Comparison of ENCODE assay signal across 11 mouse cellular contexts in genomic region chr8:124294900-124295299, GRCm38 (mm10).
DNase-seq lines count a peak whose midpoint lies in the region; ATAC-seq and TF ChIP-seq lines count a peak whose summit lies in the region.
"Had no signal": no experiment of that assay in that cellular context is flagged by ENCODE, and none has a peak within 500 bp of the region (broad histone marks: within the 10 kb centered on the region; RNA-seq: fewer than 3 reads in every experiment).

No protein-coding gene starts in this region.

- TF ChIP-seq EP300 in lung, postnatal 0 days (IDR thresholded peaks at IDR 0.05): no peak

- intact Hi-C loops in heart, postnatal 14 days (cut with DNase I): no loop called here

- no peak overlapping the region for H3K9ac ChIP-seq in heart, embryonic 11.5 days (ENCODE audit: low read depth, low read length)
- H3K9ac ChIP-seq in lung, postnatal 0 days (replicated peaks; ENCODE audit: low read depth): no peak overlapping the region
- H3K9ac ChIP-seq in hindbrain, embryonic 16.5 days (ENCODE audit: low read depth, low read length): no peak overlapping the region
- no peak overlapping the region for H3K9ac ChIP-seq in neural tube, embryonic 14.5 days (replicated peaks; ENCODE audit: low read depth, low read length)
- H3K9ac ChIP-seq: embryonic facial prominence, embryonic 12.5 days had no signal

- peaks cover 20% of the 10 kb centered on the region for H3K4me1 ChIP-seq in heart, embryonic 11.5 days (ENCODE audit: control insufficient read depth, insufficient read depth, low read length)
- peaks cover 6% of the 10 kb centered on the region; the same call in 1 of the 2 replicates for H3K4me1 ChIP-seq in lung, postnatal 0 days (ENCODE audit: insufficient read depth, low read depth, low read length)
- H3K4me1 ChIP-seq in hindbrain, embryonic 16.5 days (ENCODE audit: control insufficient read depth, insufficient read depth, low read depth, low read length): peaks cover 14% of the 10 kb centered on the region
- H3K4me1 ChIP-seq in neural tube, embryonic 14.5 days (ENCODE audit: control insufficient read depth, insufficient read depth, low read length): peaks cover 21% of the 10 kb centered on the region

- no peak for DNase-seq in heart, postnatal 14 days
- DNase-seq in lung, postnatal 0 days (ENCODE audit: low spot score): no peak
- DNase-seq in lung, postnatal 4 days: no peak
- DNase-seq in cerebellum, postnatal 14 days: no peak
- DNase-seq in kidney, postnatal 36 days: no peak
- DNase-seq: kidney, adult 8-10 months had no signal

- H3K9me3 ChIP-seq in heart, embryonic 11.5 days (replicated peaks; ENCODE audit: control insufficient read depth, low read length): no peaks in the 10 kb centered on the region
- H3K9me3 ChIP-seq in lung, postnatal 0 days (ENCODE audit: low read length): no peaks in the 10 kb centered on the region
- no peaks in the 10 kb centered on the region for H3K9me3 ChIP-seq in hindbrain, embryonic 16.5 days (ENCODE audit: control insufficient read depth, low read length)
- no peaks in the 10 kb centered on the region for H3K9me3 ChIP-seq in neural tube, embryonic 14.5 days (ENCODE audit: control insufficient read depth, low read length)
- H3K9me3 ChIP-seq: embryonic facial prominence, embryonic 12.5 days had no signal

- H3K27me3 ChIP-seq in heart, embryonic 11.5 days (ENCODE audit: control insufficient read depth, insufficient read depth, low read length): no peaks in the 10 kb centered on the region
- H3K27me3 ChIP-seq in lung, postnatal 0 days (replicated peaks; ENCODE audit: insufficient read depth, low read length): no peaks in the 10 kb centered on the region
- H3K27me3 ChIP-seq in hindbrain, embryonic 16.5 days (replicated peaks; ENCODE audit: control insufficient read depth, insufficient read depth, low read length): no peaks in the 10 kb centered on the region
- no peaks in the 10 kb centered on the region for H3K27me3 ChIP-seq in neural tube, embryonic 14.5 days (ENCODE audit: control insufficient read depth, insufficient read depth, low read length)
- H3K27me3 ChIP-seq: embryonic facial prominence, embryonic 12.5 days had no signal

- H3K4me3 ChIP-seq in heart, embryonic 11.5 days (ENCODE audit: low read depth, low read length): no peak overlapping the region
- no peak overlapping the region for H3K4me3 ChIP-seq in lung, postnatal 0 days (ENCODE audit: low read depth, low read length)
- H3K4me3 ChIP-seq in hindbrain, embryonic 16.5 days (ENCODE audit: low read length): no peak overlapping the region
- no peak overlapping the region for H3K4me3 ChIP-seq in neural tube, embryonic 14.5 days (ENCODE audit: low read depth, low read length)
- H3K4me3 ChIP-seq: embryonic facial prominence, embryonic 12.5 days had no signal

- peak overlapping the region; percentile 77 for H3K27ac ChIP-seq in heart, embryonic 11.5 days (ENCODE audit: low read depth, low read length)
- H3K27ac ChIP-seq in lung, postnatal 0 days (ENCODE audit: low read length): no peak overlapping the region
- no peak overlapping the region for H3K27ac ChIP-seq in hindbrain, embryonic 16.5 days (ENCODE audit: low read depth, low read length)
- no peak overlapping the region; the same call in 1 of the 2 replicates for H3K27ac ChIP-seq in neural tube, embryonic 14.5 days (ENCODE audit: low read depth, low read length)

- no peak overlapping the region for H3K4me2 ChIP-seq in heart, embryonic 11.5 days
- H3K4me2 ChIP-seq in lung, postnatal 0 days (replicated peaks; ENCODE audit: low read depth, low read length): no peak overlapping the region
- H3K4me2 ChIP-seq in hindbrain, embryonic 16.5 days (ENCODE audit: low read length): no peak overlapping the region
- H3K4me2 ChIP-seq in neural tube, embryonic 14.5 days (ENCODE audit: low read depth, low read length): no peak overlapping the region
- H3K4me2 ChIP-seq: embryonic facial prominence, embryonic 12.5 days had no signal

- no peaks in the 10 kb centered on the region for H3K36me3 ChIP-seq in heart, embryonic 11.5 days (ENCODE audit: control insufficient read depth, insufficient read depth, low read length)
- no peaks in the 10 kb centered on the region for H3K36me3 ChIP-seq in lung, postnatal 0 days (ENCODE audit: insufficient read depth, low read length)
- no peaks in the 10 kb centered on the region for H3K36me3 ChIP-seq in hindbrain, embryonic 16.5 days (ENCODE audit: control insufficient read depth, insufficient read depth, low read length)
- H3K36me3 ChIP-seq in neural tube, embryonic 14.5 days (ENCODE audit: control insufficient read depth, insufficient read depth, low read length): no peaks in the 10 kb centered on the region

- WGBS in heart, embryonic 11.5 days (ENCODE audit: insufficient replicate concordance): 60% methylated on average over 10 of the region's 10 CpGs
- 70% methylated on average over 10 of the region's 10 CpGs for WGBS in lung, postnatal 0 days
- WGBS in hindbrain, embryonic 16.5 days: 60% methylated on average over 10 of the region's 10 CpGs
- 50% methylated on average over 10 of the region's 10 CpGs for WGBS in neural tube, embryonic 14.5 days

- TF ChIP-seq CTCF in lung, postnatal 0 days (IDR thresholded peaks at IDR 0.05): no peak

- ATAC-seq in heart, embryonic 11.5 days (replicated peaks; ENCODE audit: insufficient number of reproducible peaks, low FRiP score, low TSS enrichment): no peak
- peak; percentile 33 for ATAC-seq in lung, postnatal 0 days
- peak; percentile 49; the same call in 1 of the 2 replicates for ATAC-seq in hindbrain, embryonic 16.5 days
- ATAC-seq in neural tube, embryonic 14.5 days (ENCODE audit: low read depth): peak; percentile 24; the same call in 1 of the 2 replicates
- ATAC-seq: activated CD4-positive, CD25-positive, alpha-beta regulatory T cell, adult 4 months had no signal
